Mouse (Mus musculus) bone marrow, adult 2 months (tissue): ENCODE measurements around the gene Nmnat3. TPM values are rescaled to one million over a fixed set of nuclear protein-coding genes. Genes with fewer than 3 reads are reported as not detected.

Experiments
- H3K27ac ChIP-seq: fragments of 200-500 bp; 2 replicates; pipeline ENCODE4 v1.5.1; 2012; ENCODE audit warnings: low read depth, mild to moderate bottlenecking, control low read depth, inconsistent platforms, low read length; ENCODE audit not compliant: control insufficient read depth, poor library complexity, insufficient read depth
- H3K4me1 ChIP-seq: fragments of 200-500 bp; 2 replicates; pipeline ENCODE4 v1.6.1; 2011; ENCODE audit warnings: low read length; ENCODE audit not compliant: control insufficient read depth, insufficient read depth
- H3K4me3 ChIP-seq: fragments of 200-500 bp; replicated peaks from 2 replicates; pipeline ENCODE3; 2011; ENCODE audit warnings: mild to moderate bottlenecking, low read depth, low read length, control low read depth; ENCODE audit not compliant: control insufficient read depth
- CTCF ChIP-seq: fragments of 200-500 bp; IDR thresholded peaks from 2 replicates; pipeline ENCODE4 v1.5.1; 2011; ENCODE audit warnings: low read length, control low read depth; ENCODE audit not compliant: control insufficient read depth, insufficient read depth
- POLR2A ChIP-seq: fragments of 200-500 bp; IDR thresholded peaks from 2 replicates; pipeline ENCODE4 v1.6.1; 2011; ENCODE audit warnings: low read depth, mild to moderate bottlenecking, control low read depth, low read length, borderline replicate concordance; ENCODE audit not compliant: control insufficient read depth
- WGBS: fragments of 180-500 bp; shearing (Covaris S2); methylation state at CpG from one replicate; pipeline ENCODE4 v1.1.7; 2018; 5-methylcytosine and 5-hydroxymethylcytosine counted together
- polyA plus RNA-seq: library from polyadenylated mRNA; stranded (reverse); fragments of >200 nt; gene quantifications from 2 replicates; pipeline ENCODE4 v1.2.4, GENCODE M21; 2011; ENCODE audit warnings: low replicate concordance; ENCODE audit not compliant: missing spikeins, insufficient read depth, insufficient read length

Gene Nmnat3
- polyA plus RNA-seq, 1 experiment: 18.9 TPM

DNA sequence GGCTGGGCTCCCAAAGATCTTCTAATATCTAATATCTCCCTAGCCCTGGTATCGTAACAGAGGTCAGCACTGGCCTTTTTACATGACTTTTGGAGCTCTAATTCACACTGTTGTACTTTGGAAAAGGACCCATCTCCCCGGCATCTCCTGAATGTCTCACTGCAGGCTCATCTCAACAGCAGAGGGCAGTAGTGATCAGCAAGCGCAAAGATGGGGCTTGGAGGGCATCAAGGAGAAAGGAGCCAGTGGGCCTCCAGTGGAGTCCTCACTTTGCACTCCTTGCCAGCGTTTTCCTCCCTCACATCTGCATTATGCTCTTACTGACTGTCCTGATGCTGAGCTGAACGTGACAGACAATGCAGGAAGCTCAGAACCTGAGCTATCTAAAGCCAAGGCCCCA is 155.4 kb downstream of the Nmnat3 start:
- Histone ChIP-seq H3K4me3 (no peak overlapping the region), H3K4me1 (no peaks in the 10 kb centered on the region), H3K27ac (no peak overlapping the region)
- WGBS: 26% methylated on average over 5 of the region's 5 CpGs
- TF ChIP-seq CTCF: peak; percentile 26; the same call in 1 of the 2 replicates
- no peak for TF ChIP-seq POLR2A

DNA sequence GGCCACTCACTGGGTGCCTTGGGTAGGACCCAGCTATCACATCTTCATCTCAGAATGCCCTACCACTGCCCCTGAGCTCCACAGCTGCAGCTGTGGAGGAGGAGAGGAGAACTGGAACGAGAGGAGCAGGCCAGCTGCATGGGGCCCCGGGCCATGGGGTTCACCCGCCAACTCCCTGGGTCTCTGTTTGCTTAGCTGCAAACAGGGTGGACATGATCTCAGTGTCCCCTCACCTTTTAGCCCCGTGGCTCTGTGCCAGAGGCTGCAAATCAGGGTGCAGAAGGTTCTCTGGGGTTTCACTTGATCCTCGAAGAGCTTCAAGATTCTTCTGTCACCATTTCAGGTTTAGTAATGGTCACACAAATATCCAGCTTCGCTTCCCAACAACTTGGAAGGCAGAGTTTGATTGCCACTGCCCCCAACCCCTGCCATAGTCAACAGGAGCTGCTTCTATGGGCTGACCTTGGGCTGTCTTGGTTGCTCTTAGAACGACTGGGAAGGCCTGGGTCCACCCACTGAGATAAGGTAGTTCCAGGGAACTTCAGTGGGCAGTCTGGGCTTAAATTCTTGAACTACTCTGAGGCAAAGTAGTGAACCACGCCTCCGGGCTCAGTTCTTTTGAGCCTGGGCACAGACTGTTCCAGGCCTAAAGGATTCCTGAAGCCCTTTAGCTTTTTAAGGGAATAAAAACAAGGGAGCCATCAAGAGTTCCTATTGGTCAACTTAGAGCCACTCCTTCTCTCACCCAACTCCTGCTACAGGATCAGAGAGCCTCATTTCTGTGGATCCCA is 158.3 kb downstream of the Nmnat3 start:
- Histone ChIP-seq H3K4me3 (no peak overlapping the region), H3K27ac (no peak overlapping the region; the same call in 1 of the 2 replicates), H3K4me1 (no peaks in the 10 kb centered on the region)
- WGBS: 70% methylated on average over 9 of the region's 9 CpGs
- no peak for TF ChIP-seq POLR2A
- TF ChIP-seq CTCF: no peak

DNA sequence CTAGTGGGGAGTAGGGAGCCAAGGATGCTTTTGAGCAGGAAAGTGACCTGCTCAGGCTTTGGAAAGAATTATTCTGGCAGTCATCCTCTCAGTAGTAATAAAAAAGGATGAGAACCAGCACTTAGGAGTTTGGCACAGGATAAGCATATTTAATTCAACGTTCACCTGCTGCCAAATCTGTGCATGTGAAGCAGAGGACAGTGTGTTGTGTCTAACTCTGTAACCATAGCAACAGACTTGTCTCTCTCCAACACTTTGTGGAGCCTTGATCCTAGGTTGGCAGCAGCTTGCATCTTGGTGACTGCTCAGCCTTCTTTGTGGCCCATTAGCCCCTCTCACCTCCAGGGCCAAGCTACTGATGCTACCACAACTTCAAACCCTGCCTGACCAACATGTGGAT is 163.7 kb downstream of the Nmnat3 start:
- TF ChIP-seq CTCF (no peak), POLR2A (no peak)
- Histone ChIP-seq H3K27ac (no peak overlapping the region), H3K4me3 (no peak overlapping the region), H3K4me1 (no peaks in the 10 kb centered on the region)
- WGBS: 87% methylated on average over 1 of the region's 1 CpGs

DNA sequence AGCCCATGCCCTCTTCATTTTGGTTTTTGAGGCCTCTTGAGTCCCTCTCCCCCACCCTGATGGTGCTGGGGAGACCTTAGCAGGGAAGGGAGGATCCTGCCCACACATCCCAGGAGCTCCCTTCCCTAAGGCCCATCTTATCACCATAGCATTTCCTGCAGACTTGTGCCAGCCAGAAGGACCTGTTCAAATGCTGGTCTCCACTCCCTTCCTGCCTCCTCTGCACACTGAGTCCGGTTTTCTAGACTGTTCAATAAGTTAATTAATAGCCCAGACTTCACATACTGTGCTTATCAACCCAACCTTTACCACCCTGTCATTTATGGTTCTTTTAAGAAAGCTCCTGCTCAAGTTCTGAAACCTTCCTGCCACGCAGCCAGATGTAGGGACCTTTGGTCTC is 179.5 kb downstream of the Nmnat3 start:
- TF ChIP-seq POLR2A (no peak), CTCF (no peak)
- Histone ChIP-seq H3K4me1 (no peaks in the 10 kb centered on the region), H3K27ac (no peak overlapping the region), H3K4me3 (no peak overlapping the region)
- WGBS: 62% methylated on average over 2 of the region's 2 CpGs

Other genes starting within 250 kb of the Nmnat3 start
- 2.9 and 4.9 TPM in 2 replicates for gene Rbp1, start 135.5 kb downstream of the Nmnat3 start, polyA plus RNA-seq
- gene Rbp2, start 198.7 kb downstream of the Nmnat3 start, polyA plus RNA-seq: not detected in 2 replicates